Mouse (Mus musculus) midbrain, embryonic 14.5 days (tissue): ENCODE measurements at regions not wholly inside any gene's neighbourhood (a gene's known extent, or its start where the extent isn't known, plus 50 kb on each side); places are given as distances from the start of the nearest gene placed in this dataset.

Experiments used
- ATAC-seq: fragments of 200-750 bp; cut with Nextera tagmentation; 2 replicates; pipeline ENCODE4 v1.8.0; 2017; ENCODE audit warnings: moderate number of reproducible peaks, moderate library complexity; ENCODE audit not compliant: low FRiP score, low TSS enrichment
- DNase-seq: peaks from one replicate; pipeline ENCODE4 v3.0.0-alpha.2; 2015
- H3K27ac ChIP-seq: fragments of 300-500 bp; sonication (generic); replicated peaks from 2 replicates; pipeline ENCODE4 v1.5.1; 2014; ENCODE audit warnings: mild to moderate bottlenecking, low read depth, low read length, moderate library complexity
- H3K27me3 ChIP-seq: fragments of 300-500 bp; sonication (generic); 2 replicates; pipeline ENCODE4 v1.6.1; 2014; ENCODE audit warnings: low read length, control low read depth, mixed read lengths; ENCODE audit not compliant: control insufficient read depth, insufficient read depth
- H3K36me3 ChIP-seq: fragments of 300-500 bp; sonication (generic); 2 replicates; pipeline ENCODE4 v1.6.1; 2014; ENCODE audit warnings: low read length, control low read depth; ENCODE audit not compliant: control insufficient read depth, insufficient read depth
- H3K4me1 ChIP-seq: fragments of 300-500 bp; sonication (generic); 2 replicates; pipeline ENCODE4 v1.6.1; 2014; ENCODE audit warnings: mild to moderate bottlenecking, antibody characterized with exemption, low read length, control low read depth; ENCODE audit not compliant: control insufficient read depth, insufficient read depth
- H3K4me2 ChIP-seq: fragments of 300-500 bp; sonication (generic); 2 replicates; pipeline ENCODE4 v1.6.1; 2014; ENCODE audit warnings: mild to moderate bottlenecking, low read length, moderate library complexity
- H3K4me3 ChIP-seq: fragments of 300-500 bp; sonication (generic); replicated peaks from 2 replicates; pipeline ENCODE4 v1.5.1; 2014; ENCODE audit warnings: low read depth, low read length
- H3K9ac ChIP-seq: fragments of 300-500 bp; sonication (generic); replicated peaks from 2 replicates; pipeline ENCODE4 v1.6.1; 2014; ENCODE audit warnings: mild to moderate bottlenecking, low read length, moderate library complexity
- H3K9me3 ChIP-seq: fragments of 300-500 bp; sonication (generic); 2 replicates; pipeline ENCODE4 v1.6.1; 2016; ENCODE audit warnings: low read length, control low read depth, mixed read lengths; ENCODE audit not compliant: control insufficient read depth
- WGBS: fragments of 180-500 bp; shearing (Covaris S2); extraction: QIAGEN DNeasy Blood & Tissue Kit; methylation state at CpG from one replicate; pipeline ENCODE4 v1.1.7; 2014; 5-methylcytosine and 5-hydroxymethylcytosine counted together

DNA sequence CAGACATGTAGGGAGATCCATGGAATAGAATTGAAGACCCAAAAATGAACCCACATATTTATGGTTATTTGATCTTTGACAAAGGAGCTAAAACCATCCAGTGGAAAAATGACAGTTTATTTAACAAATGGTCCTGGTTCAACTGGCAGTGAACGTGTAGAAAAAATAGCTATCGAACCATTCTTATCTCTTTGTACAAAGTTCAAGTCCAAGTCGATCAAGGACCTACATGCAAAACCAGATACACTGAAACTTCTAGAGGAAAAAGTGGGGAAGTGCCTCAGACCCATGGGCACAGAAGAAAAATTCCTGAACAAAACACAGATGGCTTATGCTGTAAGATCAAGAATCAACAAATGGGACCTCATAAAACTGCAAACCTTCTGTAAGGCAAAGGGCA, 306.2 kb downstream of the Slc6a15 start:
- Histone ChIP-seq H3K9ac (no peak overlapping the region), H3K27ac (no peak overlapping the region), H3K4me1 (no peaks in the 10 kb centered on the region), H3K4me2 (no peak overlapping the region), H3K27me3 (no peaks in the 10 kb centered on the region), H3K36me3 (no peaks in the 10 kb centered on the region), H3K4me3 (no peak overlapping the region), H3K9me3 (no peaks in the 10 kb centered on the region)
- no peak for ATAC-seq
- DNase-seq: no peak
- WGBS: 90% methylated on average over 3 of the region's 3 CpGs

DNA sequence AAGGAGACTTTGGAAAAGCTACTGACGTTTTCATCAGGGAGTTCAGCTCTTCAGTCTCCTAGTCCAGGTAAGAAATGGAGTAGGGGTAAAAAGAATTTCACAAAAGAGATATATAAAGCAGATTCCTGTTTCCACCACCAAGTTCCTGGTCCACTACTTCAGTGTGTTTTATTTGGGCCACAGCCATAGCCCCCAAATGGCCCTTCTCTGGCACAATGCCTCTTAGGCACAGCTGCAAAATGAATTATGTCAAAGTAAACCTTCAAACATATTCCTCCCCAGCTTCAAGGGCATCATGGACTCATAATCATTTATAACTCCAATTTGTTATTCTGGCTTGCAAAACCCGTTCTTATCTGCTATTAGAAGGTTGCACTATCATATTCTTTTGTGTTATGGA, 325.1 kb downstream of the Slc6a15 start:
- no peak for ATAC-seq
- no peak overlapping the region for H3K9ac ChIP-seq
- H3K4me1 ChIP-seq: no peaks in the 10 kb centered on the region
- H3K4me2 ChIP-seq: no peak overlapping the region
- no peaks in the 10 kb centered on the region for H3K36me3 ChIP-seq
- no peaks in the 10 kb centered on the region for H3K9me3 ChIP-seq
- 63% methylated on average over 2 of the region's 2 CpGs for WGBS
- no peak for DNase-seq
- no peak overlapping the region for H3K27ac ChIP-seq
- no peak overlapping the region for H3K4me3 ChIP-seq
- no peaks in the 10 kb centered on the region for H3K27me3 ChIP-seq

GRCm38 (mm10) chr10:103715080-103715725, 347.6 kb downstream of the Slc6a15 start:
- ATAC-seq: no peak
- no peak overlapping the region for H3K9ac ChIP-seq
- whole genome bisulfite sequencing: 84% methylated on average over 3 of the region's 3 CpGs
- no peaks in the 10 kb centered on the region for H3K36me3 ChIP-seq
- H3K27ac ChIP-seq: no peak overlapping the region
- no peaks in the 10 kb centered on the region for H3K4me1 ChIP-seq
- H3K9me3 ChIP-seq: no peaks in the 10 kb centered on the region
- H3K27me3 ChIP-seq: no peaks in the 10 kb centered on the region
- no peak for DNase-seq
- no peak overlapping the region for H3K4me3 ChIP-seq
- no peak overlapping the region for H3K4me2 ChIP-seq

- ATAC-seq: no peak
- H3K36me3 ChIP-seq: no peaks in the 10 kb centered on the region
- no peaks in the 10 kb centered on the region for H3K9me3 ChIP-seq
- no peak for DNase-seq
- H3K27ac ChIP-seq: no peak overlapping the region
- no peaks in the 10 kb centered on the region for H3K4me1 ChIP-seq
- no peaks in the 10 kb centered on the region for H3K27me3 ChIP-seq
- H3K9ac ChIP-seq: no peak overlapping the region
- WGBS: 71% methylated on average over 8 of the region's 8 CpGs
- H3K4me2 ChIP-seq: no peak overlapping the region
- no peak overlapping the region for H3K4me3 ChIP-seq
These were observed 351.5 kb downstream of the Slc6a15 start for GRCm38 (mm10) chr10:103718998-103719662.

DNA sequence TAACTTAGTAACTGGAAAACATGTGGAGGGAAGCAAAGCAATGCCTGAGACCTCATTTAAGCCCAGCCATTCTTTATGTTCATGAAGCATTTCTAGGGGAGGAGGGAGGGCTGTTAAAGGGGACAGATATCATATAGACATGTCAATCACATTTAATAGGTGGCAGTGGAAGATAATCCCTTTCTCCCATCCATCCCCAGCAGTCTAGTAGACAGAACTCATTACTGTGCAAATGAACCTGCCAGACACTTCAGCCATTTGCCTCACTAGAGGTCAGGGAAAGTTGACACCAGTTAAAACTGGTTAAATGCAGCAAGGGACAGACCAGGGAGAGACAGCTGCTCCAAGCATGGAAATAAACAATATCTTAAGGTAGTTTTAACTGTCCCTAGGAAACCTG, 359.1 kb downstream of the Slc6a15 start:
- H3K9ac ChIP-seq: no peak overlapping the region
- H3K27ac ChIP-seq: no peak overlapping the region
- DNase-seq (peak; percentile 53), ATAC-seq (peak; percentile 70; the same call in 1 of the 2 replicates)
- H3K4me2 ChIP-seq: no peak overlapping the region
- H3K4me1 ChIP-seq: peaks cover 3% of the 10 kb centered on the region
- no peaks in the 10 kb centered on the region for H3K9me3 ChIP-seq
- H3K36me3 ChIP-seq: no peaks in the 10 kb centered on the region
- no peak overlapping the region for H3K4me3 ChIP-seq
- H3K27me3 ChIP-seq: no peaks in the 10 kb centered on the region

DNA sequence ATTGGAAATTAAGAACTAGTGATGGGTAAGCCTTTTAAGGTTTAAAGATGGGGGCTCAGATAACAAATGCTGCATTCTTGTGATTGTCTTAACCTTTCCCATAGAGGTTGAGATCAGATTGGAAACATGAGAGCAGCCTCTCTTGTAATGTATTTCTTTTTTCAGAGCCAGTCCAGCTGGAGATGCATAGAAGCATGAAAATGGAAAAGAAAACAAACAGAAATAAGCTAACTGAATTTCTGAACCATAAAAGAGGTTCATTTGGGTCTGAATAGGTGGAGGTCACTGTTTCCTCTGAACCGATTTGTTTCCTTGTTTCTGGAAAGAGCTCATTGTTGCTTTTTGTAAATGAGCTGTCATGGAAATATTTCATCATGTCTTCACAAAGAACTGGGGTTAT, 363.9 kb downstream of the Slc6a15 start:
- Histone ChIP-seq H3K4me2 (no peak overlapping the region), H3K27me3 (no peaks in the 10 kb centered on the region), H3K4me1 (peaks cover 4% of the 10 kb centered on the region), H3K9me3 (no peaks in the 10 kb centered on the region), H3K27ac (no peak overlapping the region), H3K9ac (no peak overlapping the region), H3K36me3 (no peaks in the 10 kb centered on the region), H3K4me3 (no peak overlapping the region)
- WGBS: 23% methylated on average over 1 of the region's 1 CpGs
- ATAC-seq (no peak), DNase-seq (peak; percentile 4)

DNA sequence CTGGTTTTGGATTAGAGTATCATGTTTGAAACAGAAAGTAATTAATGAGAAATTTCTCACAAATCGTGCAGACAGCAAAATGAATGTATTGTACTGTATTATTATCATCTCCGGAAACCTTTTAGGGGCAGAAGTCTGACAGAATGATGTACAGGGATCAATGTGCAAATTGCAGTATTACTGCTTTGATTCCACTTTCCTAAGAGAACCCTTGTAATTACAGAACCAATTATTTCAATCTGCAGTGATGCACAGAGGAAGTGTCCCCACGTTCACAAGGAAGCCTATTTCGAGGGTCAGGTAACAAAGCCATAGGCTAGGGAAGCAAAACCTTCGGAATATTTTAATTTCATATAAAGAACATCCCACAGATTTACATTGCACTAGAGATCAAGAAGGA, 364.4 kb downstream of the Slc6a15 start:
- Histone ChIP-seq H3K4me1 (peaks cover 4% of the 10 kb centered on the region), H3K36me3 (no peaks in the 10 kb centered on the region), H3K4me2 (no peak overlapping the region), H3K9me3 (no peaks in the 10 kb centered on the region), H3K4me3 (no peak overlapping the region), H3K27me3 (no peaks in the 10 kb centered on the region), H3K27ac (peak overlapping the region; percentile 49; the same call in 1 of the 2 replicates), H3K9ac (no peak overlapping the region)
- DNase-seq (peak; percentile 20), ATAC-seq (no peak)
- WGBS: 49% methylated on average over 5 of the region's 5 CpGs

DNA sequence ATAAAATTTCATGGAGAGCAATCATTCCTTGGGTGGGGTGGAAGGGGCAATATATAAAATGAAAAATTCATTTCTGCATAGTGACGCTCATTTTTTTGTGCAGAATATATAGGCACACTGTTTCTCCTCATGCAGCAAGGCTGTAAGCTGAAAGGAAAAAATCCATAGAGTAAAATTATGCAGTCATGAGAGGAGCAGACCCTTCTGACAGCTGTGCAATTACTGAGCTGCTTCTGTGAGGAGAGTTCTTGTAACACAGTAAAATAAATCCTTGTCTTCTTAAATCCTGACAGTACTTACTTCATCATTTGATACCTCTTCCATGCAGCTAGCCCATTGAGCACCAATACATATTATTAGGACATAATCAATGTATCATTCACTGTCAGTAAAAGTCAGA, 362.7 kb upstream of the Gm21293 start:
- WGBS: 76% methylated on average over 1 of the region's 1 CpGs
- Histone ChIP-seq H3K36me3 (no peaks in the 10 kb centered on the region), H3K9me3 (no peaks in the 10 kb centered on the region), H3K9ac (no peak overlapping the region), H3K27me3 (no peaks in the 10 kb centered on the region), H3K4me3 (no peak overlapping the region), H3K4me1 (no peaks in the 10 kb centered on the region), H3K4me2 (no peak overlapping the region), H3K27ac (no peak overlapping the region)
- ATAC-seq: no peak
- peak; percentile 18 for DNase-seq

DNA sequence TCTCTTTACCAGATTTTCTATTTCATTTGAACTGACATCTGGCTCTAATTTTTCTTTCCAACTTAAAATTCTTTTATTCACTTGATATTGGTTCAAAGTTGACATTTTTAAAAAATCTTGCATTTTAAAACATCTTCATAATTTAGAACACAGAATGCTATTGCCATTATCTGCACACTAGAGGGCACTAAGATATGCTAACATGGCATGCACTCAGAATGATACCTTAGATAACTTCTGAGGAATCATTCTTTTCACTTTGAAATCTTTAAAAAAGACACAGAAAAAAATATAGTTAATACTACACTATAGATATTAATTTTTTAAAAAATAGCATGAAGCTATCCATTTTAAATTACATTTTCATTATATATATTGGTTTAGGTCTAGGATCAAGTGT, 357.9 kb upstream of the Gm21293 start:
- Histone ChIP-seq H3K9ac (no peak overlapping the region), H3K27me3 (no peaks in the 10 kb centered on the region), H3K36me3 (no peaks in the 10 kb centered on the region), H3K4me2 (no peak overlapping the region), H3K9me3 (no peaks in the 10 kb centered on the region), H3K4me3 (no peak overlapping the region), H3K27ac (no peak overlapping the region), H3K4me1 (no peaks in the 10 kb centered on the region)
- DNase-seq: peak; percentile 71
- ATAC-seq: no peak
